Mouse (Mus musculus): ENCODE data around the gene Sypl2.

Sypl2 gene

DNA sequence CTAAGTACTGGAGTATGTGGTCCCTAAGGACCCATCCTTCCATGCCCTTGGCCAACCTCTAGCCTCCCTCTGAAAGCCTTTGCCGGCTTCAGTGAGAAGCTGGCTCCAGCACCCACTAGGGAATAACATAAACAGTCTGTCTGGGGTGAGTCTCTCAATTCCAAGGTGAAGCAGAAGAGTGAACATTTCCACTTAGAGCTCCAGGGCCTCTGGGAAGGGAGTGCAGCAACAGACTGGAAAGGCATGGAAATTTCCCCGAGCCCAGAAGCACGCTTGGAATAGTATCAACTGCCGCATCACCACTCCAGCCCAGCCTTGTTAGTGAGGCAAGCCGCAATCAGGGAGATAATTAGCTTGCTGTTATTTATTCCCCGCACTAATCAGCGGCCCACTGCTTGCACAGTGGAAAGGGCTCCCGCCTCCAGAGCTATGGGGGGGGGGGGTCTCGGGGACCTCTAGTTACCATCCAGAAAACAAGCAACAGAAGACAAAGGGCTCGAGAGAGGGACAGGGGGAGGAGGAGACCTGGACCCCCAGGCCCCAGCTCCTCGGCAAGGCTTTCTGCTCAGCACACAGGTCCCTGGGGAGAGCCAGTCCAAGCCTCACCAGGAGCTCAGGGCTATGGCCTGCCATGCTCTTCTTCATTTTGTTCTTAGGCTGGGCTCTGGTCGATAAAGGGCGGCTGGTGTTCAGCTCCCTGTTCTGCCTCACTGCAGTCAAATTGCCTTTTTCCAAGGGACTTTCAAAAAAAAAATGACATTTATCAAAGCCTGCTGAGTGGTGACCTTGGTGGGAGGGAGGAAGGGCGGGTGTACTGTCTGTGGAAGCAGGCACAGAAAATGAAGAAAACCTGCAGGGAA, 51.5 kb downstream of the Sypl2 start:
- peak; percentile 85 for DNase-seq

DNA sequence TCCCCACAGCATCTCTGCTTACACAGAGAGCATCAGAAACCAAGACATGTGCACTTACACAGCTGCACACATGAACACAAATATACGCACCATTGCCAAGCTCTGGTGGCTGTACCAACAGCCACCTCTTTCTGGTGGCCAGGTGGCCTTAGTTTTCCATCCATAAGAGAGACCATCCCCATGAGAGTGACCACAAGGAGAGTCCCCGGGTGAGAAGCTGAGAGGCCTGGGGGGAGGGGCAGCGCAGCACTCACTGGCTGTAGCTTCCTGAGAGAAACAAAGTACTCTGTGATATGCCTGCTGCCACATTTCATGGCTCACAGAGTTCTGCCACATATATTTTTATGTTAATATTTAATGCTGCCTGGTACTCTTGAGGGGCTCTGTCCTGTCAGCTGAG, 57.2 kb downstream of the Sypl2 start:
- DNase-seq, result no peak

- no peak for DNase-seq
Measured at GRCm38 (mm10) chr3:108167499-108167898, 58.9 kb downstream of the Sypl2 start.

DNA sequence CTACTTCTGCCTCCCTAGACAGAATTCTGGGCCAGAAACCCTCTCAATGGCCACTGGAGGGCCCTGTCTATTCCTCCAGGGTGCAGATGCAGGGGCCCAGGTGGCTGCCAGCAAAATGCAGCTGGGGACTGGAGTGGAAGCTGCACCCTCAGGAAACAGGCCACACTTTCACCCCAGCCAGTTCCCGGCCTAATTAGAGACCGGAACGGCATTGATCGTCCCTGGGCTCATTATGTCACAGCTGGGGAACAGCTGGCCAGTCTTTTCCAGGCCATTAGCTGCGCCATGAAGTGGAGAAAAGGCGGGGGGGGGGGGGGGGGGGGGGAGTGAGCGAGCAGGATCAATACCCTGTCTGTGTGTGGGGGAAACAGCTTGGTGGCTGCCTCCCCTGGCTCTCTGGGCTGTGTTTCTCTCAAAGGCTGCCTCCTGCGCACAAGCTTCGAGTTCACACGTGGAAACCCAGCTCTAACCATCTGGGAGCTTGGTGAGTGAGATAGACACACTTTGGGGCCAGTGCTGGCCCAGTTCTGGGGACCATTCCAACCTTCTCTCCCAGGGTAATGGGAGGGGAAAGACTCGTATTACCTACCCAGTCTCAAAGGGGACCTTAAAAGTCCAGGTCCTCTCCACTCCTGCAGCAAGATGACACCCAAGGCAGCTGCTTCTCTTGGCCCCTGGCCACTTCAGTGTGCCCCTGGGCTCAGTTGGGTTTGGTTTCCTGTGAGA, 59.8 kb downstream of the Sypl2 start:
- DNase-seq, result peak; percentile 82

DNA sequence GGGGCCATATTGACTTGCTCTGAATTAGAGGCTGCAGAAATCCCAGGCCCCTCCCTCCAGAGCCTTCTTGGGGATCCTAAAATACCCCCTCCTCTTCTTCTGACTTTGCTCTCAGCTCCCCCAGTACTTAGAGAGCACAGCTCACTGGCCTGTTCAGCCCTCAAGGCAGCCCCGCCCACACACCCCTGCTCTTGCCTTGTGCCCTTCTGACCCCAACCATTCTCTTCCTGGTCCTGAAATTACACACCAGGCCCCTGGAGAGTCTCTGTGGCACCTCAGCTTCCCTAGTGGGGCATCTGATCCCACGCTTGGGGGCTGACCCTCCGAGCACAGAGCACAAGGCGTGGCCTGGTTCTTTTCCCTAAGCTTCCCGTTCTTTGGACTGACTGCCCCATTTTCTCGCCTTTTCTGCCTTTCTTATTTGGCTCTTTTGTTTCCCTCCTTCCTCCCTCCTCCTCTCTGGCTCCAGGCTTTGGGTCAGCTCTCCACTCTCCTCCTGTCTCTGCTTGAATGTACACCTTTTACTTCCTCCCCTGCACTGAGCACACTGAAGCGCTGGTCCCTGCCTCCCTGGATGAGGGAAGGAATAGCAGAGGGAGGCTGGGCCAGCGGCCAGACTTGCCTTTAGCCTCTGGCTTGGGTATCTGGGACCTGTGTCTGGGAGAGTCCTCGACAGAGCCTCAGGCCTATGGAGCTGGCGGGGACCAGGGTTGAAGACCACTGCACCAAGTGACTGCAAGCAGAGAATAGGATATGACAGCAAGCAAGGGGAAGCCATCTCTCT, 60.7 kb downstream of the Sypl2 start:
- no peak for DNase-seq

DNA sequence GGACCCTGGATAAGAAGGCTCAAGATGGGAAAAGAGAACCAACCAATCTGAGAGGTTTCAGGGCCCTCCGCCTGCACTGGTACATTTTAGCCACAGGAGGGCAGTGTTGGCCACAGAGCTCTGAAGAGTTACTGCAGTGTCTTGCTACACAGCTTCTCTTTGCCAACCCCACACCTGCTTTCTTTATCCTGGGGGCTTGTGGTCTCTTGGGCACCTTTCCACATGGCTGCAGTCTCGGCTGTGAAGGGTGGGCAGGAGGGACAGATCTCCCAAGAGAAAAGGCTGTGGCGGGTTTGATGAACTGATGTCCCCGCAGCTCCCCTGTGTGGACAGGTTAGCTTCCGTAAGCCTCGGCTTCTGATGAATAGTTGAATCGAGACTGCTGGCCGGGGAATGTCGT, 61.6 kb downstream of the Sypl2 start:
- peak; percentile 66 for DNase-seq

DNA sequence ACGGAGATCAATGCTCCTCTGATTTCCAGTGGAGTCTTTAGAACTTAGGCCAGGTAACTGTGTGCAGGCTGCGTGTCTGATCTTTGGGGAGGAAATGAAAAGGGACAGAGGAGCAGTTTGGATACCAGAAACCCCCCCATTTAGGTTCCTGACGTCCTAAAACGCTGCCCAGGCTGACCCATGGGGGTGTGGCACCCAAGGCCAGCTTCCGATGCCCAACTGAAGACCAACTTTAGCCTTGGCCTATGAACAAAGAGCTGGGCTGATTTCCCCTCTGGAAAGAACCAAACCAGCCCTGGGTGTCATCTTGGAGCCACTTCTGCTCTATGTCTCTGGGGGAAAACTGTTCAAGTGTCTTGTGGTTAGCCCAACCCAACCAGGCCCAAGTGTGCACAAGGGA, 62.4 kb downstream of the Sypl2 start:
- DNase-seq, result no peak
